Mouse (Mus musculus) limb, embryonic 13.5 days (tissue): ENCODE measurements around the gene Phlpp2. TPM values are rescaled to one million over a fixed set of nuclear protein-coding genes. Genes with fewer than 3 reads are reported as not detected.

Experiments
- ATAC-seq: fragments of 200-750 bp; cut with Nextera tagmentation; 2 replicates; pipeline ENCODE4 v1.8.0; 2017; ENCODE audit warnings: low read depth, moderate number of reproducible peaks, moderate TSS enrichment; ENCODE audit not compliant: low FRiP score
- H3K27ac ChIP-seq: fragments of 300-500 bp; sonication (generic); 2 replicates; pipeline ENCODE4 v1.5.1; 2015; ENCODE audit warnings: inconsistent platforms, mild to moderate bottlenecking, moderate library complexity
- H3K27me3 ChIP-seq: fragments of 300-500 bp; sonication (generic); 2 replicates; pipeline ENCODE4 v1.6.1; 2015; ENCODE audit warnings: mild to moderate bottlenecking, inconsistent platforms
- H3K36me3 ChIP-seq: fragments of 300-500 bp; sonication (generic); 2 replicates; pipeline ENCODE4 v1.6.1; 2015; ENCODE audit warnings: inconsistent platforms, mild to moderate bottlenecking, moderate library complexity
- H3K4me1 ChIP-seq: fragments of 300-500 bp; sonication (generic); 2 replicates; pipeline ENCODE4 v1.6.1; 2015; ENCODE audit warnings: inconsistent platforms
- H3K4me2 ChIP-seq: fragments of 300-500 bp; sonication (generic); replicated peaks from 2 replicates; pipeline ENCODE4 v1.6.1; 2015; ENCODE audit warnings: inconsistent platforms, mild to moderate bottlenecking, moderate library complexity
- H3K4me3 ChIP-seq: fragments of 300-500 bp; sonication (generic); 2 replicates; pipeline ENCODE4 v1.5.1; 2015; ENCODE audit warnings: moderate library complexity, mild to moderate bottlenecking, inconsistent platforms
- H3K9ac ChIP-seq: fragments of 300-500 bp; sonication (generic); 2 replicates; pipeline ENCODE4 v1.6.1; 2015; ENCODE audit warnings: mild to moderate bottlenecking, inconsistent platforms
- H3K9me3 ChIP-seq: fragments of 300-500 bp; sonication (generic); 2 replicates; pipeline ENCODE4 v1.6.1; 2016; ENCODE audit warnings: inconsistent platforms
- WGBS: fragments of 180-500 bp; shearing (Covaris S2); methylation state at CpG from one replicate; pipeline ENCODE4 v1.1.7; 2015; 5-methylcytosine and 5-hydroxymethylcytosine counted together
- polyA plus RNA-seq: library from polyadenylated mRNA; unstranded; fragments of >200 nt; fragmentation: Nextera tagmentation; extraction: Ambion mirVana; gene quantifications from 2 replicates; pipeline ENCODE4 v1.2.1, GENCODE M21; 2015

Gene Phlpp2
- polyA plus RNA-seq, 1 experiment from 2014 or later = 4.2 TPM

DNA sequence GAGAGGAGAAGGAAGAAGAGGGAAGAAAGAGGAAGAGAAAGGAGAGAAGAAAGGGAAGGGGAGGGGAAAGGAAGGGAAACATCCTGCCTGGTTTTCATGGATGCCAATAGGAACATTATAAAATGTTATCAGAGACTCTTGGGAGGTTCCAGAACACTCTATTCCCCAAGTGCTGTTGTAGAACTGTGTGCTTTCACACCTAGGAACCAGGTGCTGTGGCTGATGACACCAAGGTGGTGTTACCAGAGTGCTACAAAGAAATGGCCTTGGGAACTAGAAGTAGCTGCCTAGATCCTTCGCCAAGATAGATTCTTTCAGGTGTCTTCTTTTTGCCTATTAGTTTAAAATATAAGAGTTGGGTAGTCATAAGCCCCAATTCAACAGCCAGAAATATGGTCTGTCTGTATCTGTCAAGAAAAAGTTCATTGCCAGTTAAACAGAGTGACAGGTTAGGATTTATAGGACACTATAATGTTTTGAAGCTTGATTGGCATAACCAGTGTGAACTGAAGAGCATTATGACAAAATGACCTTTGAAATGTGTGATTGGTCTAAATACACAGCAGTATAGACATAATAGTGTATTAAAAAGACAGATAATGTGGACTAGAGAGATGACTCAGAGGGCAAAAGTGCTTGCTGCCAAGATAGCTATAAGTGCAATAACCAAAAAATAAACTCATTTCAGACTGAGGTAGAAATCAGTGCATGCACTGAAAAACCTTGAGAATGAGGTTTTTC lies 36.8 kb downstream of the Phlpp2 start:
- H3K36me3 ChIP-seq = peaks cover 60% of the 10 kb centered on the region
- no peaks in the 10 kb centered on the region for H3K9me3 ChIP-seq
- WGBS = 89% methylated on average over 1 of the region's 1 CpGs
- H3K27ac ChIP-seq = no peak overlapping the region
- no peak overlapping the region for H3K9ac ChIP-seq
- no peaks in the 10 kb centered on the region for H3K27me3 ChIP-seq
- ATAC-seq = no peak
- H3K4me3 ChIP-seq = no peak overlapping the region
- H3K4me1 ChIP-seq = no peaks in the 10 kb centered on the region
- H3K4me2 ChIP-seq = no peak overlapping the region

DNA sequence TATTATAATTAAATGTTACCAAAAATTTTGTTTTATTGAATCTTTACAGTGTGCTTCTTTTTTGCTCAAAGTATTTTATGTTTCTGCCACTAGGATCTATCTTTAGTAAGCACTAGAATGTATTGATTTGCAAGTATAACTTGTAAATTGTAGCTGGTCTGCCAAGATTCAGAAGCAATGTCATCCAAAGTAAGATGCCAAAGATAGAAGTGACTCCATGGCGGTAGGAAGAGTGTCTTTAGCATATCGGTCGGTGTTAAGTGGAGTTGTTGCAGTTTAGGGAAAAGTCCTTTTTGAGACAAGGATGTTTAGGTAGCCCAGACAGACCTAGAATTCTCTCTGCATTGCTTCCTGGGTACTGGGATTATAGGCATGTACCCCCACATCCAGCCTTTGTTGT lies 38.6 kb downstream of the Phlpp2 start:
- Histone ChIP-seq H3K9me3 (no peaks in the 10 kb centered on the region), H3K9ac (no peak overlapping the region), H3K4me2 (no peak overlapping the region), H3K27ac (no peak overlapping the region), H3K4me1 (no peaks in the 10 kb centered on the region), H3K36me3 (peaks cover 69% of the 10 kb centered on the region), H3K4me3 (no peak overlapping the region), H3K27me3 (no peaks in the 10 kb centered on the region)
- WGBS = 93% methylated on average over 3 of the region's 3 CpGs
- ATAC-seq = no peak

- no peaks in the 10 kb centered on the region for H3K4me1 ChIP-seq
- H3K36me3 ChIP-seq = peaks cover 72% of the 10 kb centered on the region
- H3K4me2 ChIP-seq = no peak overlapping the region
- H3K9me3 ChIP-seq = no peaks in the 10 kb centered on the region
- no peak overlapping the region for H3K27ac ChIP-seq
- no peak for ATAC-seq
- H3K9ac ChIP-seq = no peak overlapping the region
- no peaks in the 10 kb centered on the region for H3K27me3 ChIP-seq
- H3K4me3 ChIP-seq = no peak overlapping the region
- WGBS = 92% methylated on average over 4 of the region's 4 CpGs
These were observed 39.0 kb downstream of the Phlpp2 start for GRCm38 (mm10) chr8:109907376-109907775.

- H3K36me3 ChIP-seq = peaks cover 76% of the 10 kb centered on the region
- no peaks in the 10 kb centered on the region for H3K27me3 ChIP-seq
- H3K4me3 ChIP-seq = no peak overlapping the region
- no peak overlapping the region for H3K4me2 ChIP-seq
- no peak for ATAC-seq
- H3K27ac ChIP-seq = no peak overlapping the region
- WGBS = 46% methylated on average over 4 of the region's 4 CpGs
- no peaks in the 10 kb centered on the region for H3K4me1 ChIP-seq
- no peak overlapping the region for H3K9ac ChIP-seq
- no peaks in the 10 kb centered on the region for H3K9me3 ChIP-seq
These were observed 48.9 kb downstream of the Phlpp2 start for GRCm38 (mm10) chr8:109917277-109917676.

- Histone ChIP-seq H3K36me3 (peaks cover 61% of the 10 kb centered on the region), H3K9ac (no peak overlapping the region), H3K4me1 (no peaks in the 10 kb centered on the region), H3K27ac (no peak overlapping the region), H3K4me2 (no peak overlapping the region), H3K9me3 (no peaks in the 10 kb centered on the region), H3K27me3 (no peaks in the 10 kb centered on the region), H3K4me3 (no peak overlapping the region)
- no peak for ATAC-seq
- 84% methylated on average over 8 of the region's 8 CpGs for WGBS
These were observed 52.4 kb downstream of the Phlpp2 start for GRCm38 (mm10) chr8:109920406-109921390.

DNA sequence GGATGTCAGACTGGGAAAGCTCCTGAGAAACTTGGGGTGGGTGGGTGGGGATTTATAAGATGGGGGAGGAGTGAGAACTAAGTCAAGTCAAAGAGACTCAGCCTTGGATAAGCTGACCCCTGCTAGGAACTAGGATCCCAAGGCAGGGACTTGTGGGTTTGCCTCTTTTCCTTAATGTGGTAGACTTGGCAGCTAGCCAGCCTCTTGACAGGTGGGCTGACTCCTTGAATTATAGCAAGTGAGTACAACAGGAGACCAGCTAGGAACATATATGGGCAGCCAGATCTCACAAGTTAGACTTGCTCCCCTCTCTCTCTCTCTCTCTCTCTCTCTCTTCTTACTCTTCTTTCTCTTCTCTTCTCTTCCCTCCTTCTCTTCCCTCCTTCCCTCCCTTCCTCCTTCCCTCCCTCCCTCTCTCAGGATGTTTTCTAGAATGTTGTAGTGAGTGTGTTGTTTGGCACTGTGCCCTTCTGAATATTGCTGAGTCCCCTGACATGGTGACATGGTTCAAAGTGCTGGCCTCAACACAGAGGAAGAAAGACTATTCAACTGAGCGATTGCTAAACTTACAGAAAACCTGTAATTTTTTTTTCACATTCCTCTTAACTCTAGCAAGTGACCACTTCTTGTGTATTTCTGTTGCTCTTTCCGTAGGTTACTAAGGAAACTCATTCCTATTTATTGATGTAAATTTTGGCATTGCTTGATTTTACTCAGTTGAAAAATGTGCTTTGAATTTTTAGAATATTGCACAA lies 73.4 kb downstream of the Phlpp2 start:
- WGBS = 72% methylated on average over 2 of the region's 2 CpGs
- no peak for ATAC-seq
- no peak overlapping the region for H3K4me2 ChIP-seq
- no peaks in the 10 kb centered on the region for H3K9me3 ChIP-seq
- peaks cover 11% of the 10 kb centered on the region for H3K27me3 ChIP-seq
- no peak overlapping the region for H3K27ac ChIP-seq
- no peak overlapping the region for H3K9ac ChIP-seq
- H3K4me3 ChIP-seq = no peak overlapping the region
- peaks cover 20% of the 10 kb centered on the region for H3K4me1 ChIP-seq
- peaks cover 54% of the 10 kb centered on the region for H3K36me3 ChIP-seq

- no peak overlapping the region for H3K4me2 ChIP-seq
- peaks cover 44% of the 10 kb centered on the region for H3K27me3 ChIP-seq
- peaks cover 27% of the 10 kb centered on the region for H3K36me3 ChIP-seq
- no peak overlapping the region for H3K4me3 ChIP-seq
- H3K27ac ChIP-seq = no peak overlapping the region; the same call in 1 of the 2 replicates
- H3K4me1 ChIP-seq = peaks cover 33% of the 10 kb centered on the region
- WGBS = 22% methylated on average over 9 of the region's 9 CpGs
- H3K9ac ChIP-seq = no peak overlapping the region
- peak; percentile 37; the same call in 1 of the 2 replicates for ATAC-seq
- H3K9me3 ChIP-seq = no peaks in the 10 kb centered on the region
These were observed 76.9 kb downstream of the Phlpp2 start for GRCm38 (mm10) chr8:109945153-109945632.

- Histone ChIP-seq H3K4me1 (peaks cover 33% of the 10 kb centered on the region), H3K27me3 (peaks cover 49% of the 10 kb centered on the region), H3K9ac (no peak overlapping the region), H3K27ac (no peak overlapping the region), H3K9me3 (no peaks in the 10 kb centered on the region), H3K36me3 (peaks cover 22% of the 10 kb centered on the region), H3K4me2 (no peak overlapping the region), H3K4me3 (no peak overlapping the region)
- 59% methylated on average over 7 of the region's 7 CpGs for WGBS
- ATAC-seq = no peak
These were observed 77.4 kb downstream of the Phlpp2 start for GRCm38 (mm10) chr8:109945694-109946093.

- Histone ChIP-seq H3K27ac (no peak overlapping the region), H3K4me3 (no peak overlapping the region), H3K36me3 (peaks cover 16% of the 10 kb centered on the region), H3K9ac (no peak overlapping the region), H3K4me1 (peaks cover 33% of the 10 kb centered on the region), H3K27me3 (peaks cover 53% of the 10 kb centered on the region), H3K4me2 (no peak overlapping the region), H3K9me3 (no peaks in the 10 kb centered on the region)
- 89% methylated on average over 7 of the region's 7 CpGs for WGBS
- ATAC-seq = no peak
These were observed 77.9 kb downstream of the Phlpp2 start for GRCm38 (mm10) chr8:109946272-109946671.

DNA sequence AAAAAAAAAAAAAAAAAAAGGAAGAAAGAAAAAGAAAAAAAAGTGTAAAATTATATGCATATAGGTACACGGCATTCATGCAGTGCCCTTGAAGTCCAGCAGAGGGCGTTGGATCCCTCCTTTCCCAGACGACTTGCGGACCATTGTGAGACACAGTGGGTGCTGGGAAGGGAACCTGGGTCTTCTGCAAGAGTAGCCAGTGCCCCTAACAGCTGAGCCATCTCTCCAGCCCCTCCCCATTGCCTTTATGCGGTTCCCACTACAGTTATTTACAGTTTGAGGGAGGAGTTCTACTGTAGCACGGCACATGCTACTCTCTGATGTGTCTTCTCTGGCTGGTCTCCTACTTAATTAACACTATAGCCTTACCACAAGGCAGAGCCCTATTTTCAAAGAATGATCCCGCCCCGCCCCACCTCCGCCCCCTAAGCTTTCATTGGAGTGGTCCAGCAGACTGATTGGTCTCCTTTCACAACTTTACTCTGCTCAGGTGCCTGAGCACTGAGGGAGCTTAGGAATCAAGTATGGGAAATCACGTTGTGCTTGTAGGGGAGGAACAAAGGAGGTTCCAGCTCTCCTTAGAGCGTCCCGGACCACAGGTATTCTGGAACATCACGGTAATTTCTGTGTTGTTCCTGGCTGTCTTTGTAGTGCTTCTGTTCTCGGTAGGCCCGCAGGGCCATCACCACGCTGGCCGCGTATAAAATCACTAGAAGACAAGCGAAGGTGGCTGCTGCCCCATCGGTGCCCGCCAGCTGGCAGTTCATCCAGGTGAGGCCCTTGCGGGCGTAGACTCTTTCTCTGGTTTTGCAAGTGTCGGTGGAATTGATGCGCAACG lies 79.3 kb downstream of the Phlpp2 start:
- Histone ChIP-seq H3K4me2 (peak overlapping the region; percentile 73), H3K4me3 (peak overlapping the region; percentile 42), H3K27ac (no peak overlapping the region), H3K27me3 (peaks cover 67% of the 10 kb centered on the region), H3K9me3 (no peaks in the 10 kb centered on the region), H3K36me3 (peaks cover 12% of the 10 kb centered on the region), H3K9ac (peak overlapping the region; percentile 40; the same call in 1 of the 2 replicates), H3K4me1 (peaks cover 28% of the 10 kb centered on the region)
- no peak for ATAC-seq
- 2% methylated on average over 26 of the region's 26 CpGs for WGBS

GRCm38 (mm10) chr8:109948285-109948564 lies 79.9 kb downstream of the Phlpp2 start:
- Histone ChIP-seq H3K36me3 (peaks cover 10% of the 10 kb centered on the region), H3K9ac (peak overlapping the region; percentile 40), H3K4me1 (peaks cover 28% of the 10 kb centered on the region), H3K9me3 (no peaks in the 10 kb centered on the region), H3K4me2 (peak overlapping the region; percentile 73), H3K27me3 (peaks cover 73% of the 10 kb centered on the region), H3K27ac (no peak overlapping the region), H3K4me3 (peak overlapping the region; percentile 42)
- no peak for ATAC-seq
- 3% methylated on average over 19 of the region's 19 CpGs for whole genome bisulfite sequencing
